ENCODE assay signal across 8 mouse cellular contexts in genomic region chr11:115366706-115367394, GRCm38 (mm10). TPM values are rescaled to one million over a fixed set of nuclear protein-coding genes. Genes with fewer than 3 reads are reported as not detected.
A peak's percentile ranks its signal among the peaks of the same experiment; 100 is the strongest.
DNase-seq lines count a peak whose midpoint lies in the region; ATAC-seq and TF ChIP-seq lines count a peak whose summit lies in the region.

No protein-coding gene starts in this region.

- H3K36me3 ChIP-seq in heart, embryonic 10.5 days: no peaks in the 10 kb centered on the region
- no peaks in the 10 kb centered on the region for H3K36me3 ChIP-seq in ES-E14 (ENCODE audit: control insufficient read depth, insufficient read depth, low read length, poor library complexity, severe bottlenecking)
- no peaks in the 10 kb centered on the region for H3K36me3 ChIP-seq in hindbrain, embryonic 14.5 days (replicated peaks; ENCODE audit: control insufficient read depth, insufficient read depth)
- no peaks in the 10 kb centered on the region for H3K36me3 ChIP-seq in liver, embryonic 11.5 days (ENCODE audit: control insufficient read depth, insufficient read depth, low read length)

- peaks cover 18% of the 10 kb centered on the region for H3K4me1 ChIP-seq in heart, embryonic 10.5 days
- 0 out of 4 replicates have a peak, but pooled peaks cover 0 to 2% of the 10 kb centered on the region in 2 experiments for H3K4me1 ChIP-seq in ES-E14 (ENCODE audit: control insufficient read depth in 2 of 2, insufficient read depth in 2 of 2, low read length in 2 of 2, poor library complexity in 1 of 2)
- H3K4me1 ChIP-seq in cortical plate, adult 2 months (ENCODE audit: control insufficient read depth, insufficient read depth, low read length): no peaks in the 10 kb centered on the region
- H3K4me1 ChIP-seq in hindbrain, embryonic 14.5 days (replicated peaks; ENCODE audit: control insufficient read depth, insufficient read depth, low read length): peaks cover 22% of the 10 kb centered on the region
- peaks cover 10% of the 10 kb centered on the region; the same call in 1 of the 2 replicates for H3K4me1 ChIP-seq in liver, embryonic 11.5 days (replicated peaks; ENCODE audit: control insufficient read depth, insufficient read depth, low read length)

- peak overlapping the region; percentile 60; the same call in 1 of the 2 replicates for H3K27ac ChIP-seq in heart, embryonic 10.5 days
- H3K27ac ChIP-seq in ES-E14 (ENCODE audit: insufficient read depth, low read depth, low read length, poor library complexity, severe bottlenecking): no peak overlapping the region
- H3K27ac ChIP-seq in cortical plate, adult 2 months (ENCODE audit: insufficient read depth, low read length): peak overlapping the region; percentile 76; the same call in 1 of the 2 replicates
- peak overlapping the region; percentile 85 for H3K27ac ChIP-seq in hindbrain, embryonic 14.5 days
- no peak overlapping the region for H3K27ac ChIP-seq in liver, embryonic 11.5 days (ENCODE audit: low read depth, low read length)

- peak overlapping the region; percentile 37 for H3K9ac ChIP-seq in ES-E14 (ENCODE audit: insufficient read depth, low read depth, low read length, poor library complexity, severe bottlenecking)
- H3K9ac ChIP-seq in hindbrain, embryonic 14.5 days: peak overlapping the region; percentile 87
- H3K9ac ChIP-seq in liver, embryonic 11.5 days (ENCODE audit: low read depth, low read length): peak overlapping the region; percentile 16; the same call in 1 of the 2 replicates

- in situ Hi-C loops in ES-E14 (cut with MboI; ENCODE audit: low sequenced_read_pairs in 2 of 2, unreplicated experiment in 2 of 2): no loop called here

- WGBS in heart, embryonic 10.5 days: 1% methylated on average over 28 of the region's 28 CpGs
- 1% methylated on average over 27 of the region's 28 CpGs for WGBS in hindbrain, embryonic 14.5 days
- WGBS in liver, embryonic 11.5 days: 6% methylated on average over 28 of the region's 28 CpGs

- TF ChIP-seq POLR2A in cortical plate, adult 2 months (IDR thresholded peaks at IDR 0.05; ENCODE audit: extremely low read depth, insufficient read depth, low read length): peak; percentile 63; the same call in 1 of the 2 replicates

- no peak for TF ChIP-seq CTCF in cortical plate, adult 2 months (IDR thresholded peaks at IDR 0.05; ENCODE audit: extremely low read depth, insufficient read depth, low read length)

- peak overlapping the region; percentile 94 for H3K4me2 ChIP-seq in hindbrain, embryonic 14.5 days (replicated peaks)
- H3K4me2 ChIP-seq in liver, embryonic 11.5 days: peak overlapping the region; percentile 89

- DNase-seq in heart, embryonic 10.5 days (ENCODE audit: low spot score): no peak
- no peak for DNase-seq in heart, adult 8-10 months (ENCODE audit: low spot score)
- no peak for DNase-seq in ES-E14 (ENCODE audit: low read depth, low spot score)
- peak; percentile 58 for DNase-seq in hindbrain, embryonic 14.5 days (ENCODE audit: low spot score)
- DNase-seq in liver, embryonic 11.5 days (ENCODE audit: low spot score): no peak
- peak; percentile 60 to 64 for DNase-seq in right cerebral cortex, postnatal 36 days (ENCODE audit: low spot score in 2 of 2)
- DNase-seq in testis, postnatal 10 days (ENCODE audit: low spot score): no peak

- peak; percentile 80 for ATAC-seq in hindbrain, embryonic 14.5 days (ENCODE audit: low FRiP score)
- ATAC-seq in liver, embryonic 11.5 days (replicated peaks; ENCODE audit: low FRiP score): 0 out of 2 replicates have a peak, but pooled peaks have one; percentile 10

- peaks cover 80% of the 10 kb centered on the region for H3K27me3 ChIP-seq in heart, embryonic 10.5 days (ENCODE audit: insufficient read depth, poor library complexity, severe bottlenecking)
- H3K27me3 ChIP-seq in hindbrain, embryonic 14.5 days (ENCODE audit: control insufficient read depth, insufficient read depth, low read length): 0 out of 2 replicates have a peak, but pooled peaks cover 3% of the 10 kb centered on the region
- H3K27me3 ChIP-seq in liver, embryonic 11.5 days (replicated peaks; ENCODE audit: control insufficient read depth, insufficient read depth, low read length): peaks cover 41% of the 10 kb centered on the region

- no peaks in the 10 kb centered on the region for H3K9me3 ChIP-seq in heart, embryonic 10.5 days
- H3K9me3 ChIP-seq in ES-E14 (ENCODE audit: control insufficient read depth, insufficient read depth, low read depth, low read length): no peaks in the 10 kb centered on the region
- H3K9me3 ChIP-seq in hindbrain, embryonic 14.5 days (ENCODE audit: control insufficient read depth, low read length): no peaks in the 10 kb centered on the region
- H3K9me3 ChIP-seq in liver, embryonic 11.5 days (ENCODE audit: control insufficient read depth, low read length): no peaks in the 10 kb centered on the region

- H3K4me3 ChIP-seq in heart, embryonic 10.5 days: peak overlapping the region; percentile 63
- peak overlapping the region; percentile 69 to 79 for H3K4me3 ChIP-seq in ES-E14 (ENCODE audit: insufficient read depth in 1 of 2, low read depth in 1 of 2, low read length in 2 of 2, poor library complexity in 1 of 2, severe bottlenecking in 1 of 2)
- H3K4me3 ChIP-seq in cortical plate, adult 2 months (ENCODE audit: insufficient read depth, low read length): peak overlapping the region; percentile 89
- peak overlapping the region; percentile 82 for H3K4me3 ChIP-seq in hindbrain, embryonic 14.5 days (replicated peaks; ENCODE audit: low read length)
- peak overlapping the region; percentile 49 for H3K4me3 ChIP-seq in liver, embryonic 11.5 days (ENCODE audit: low read depth, low read length)

TF ChIP-seq in ES-E14, 5 proteins besides CTCF, POLR2A, EP300 and RAD21:
- no peak for TF ChIP-seq ZC3H11A (IDR thresholded peaks at IDR 0.05; ENCODE audit: borderline replicate concordance, low read depth, low read length)
- no peak for TF ChIP-seq ZNF384 (IDR thresholded peaks at IDR 0.05; ENCODE audit: low read depth, low read length)
- no peak for TF ChIP-seq HCFC1 (IDR thresholded peaks at IDR 0.05; ENCODE audit: borderline replicate concordance, insufficient read depth, low read length)
- TF ChIP-seq MAFK (IDR thresholded peaks at IDR 0.05; ENCODE audit: insufficient read depth, low read depth, low read length): no peak
- TF ChIP-seq CHD2 (IDR thresholded peaks at IDR 0.05; ENCODE audit: low read depth, low read length): no peak

RNA-seq across cellular contexts. Expression of gene Hid1, which starts 0.7 kb away (rescaled TPM):
- 5.5 and 8.6 TPM in 2 replicates for polyA plus RNA-seq in heart, embryonic 10.5 days (2016; fragmentation: Nextera tagmentation; extraction: Ambion mirVana)
- total RNA-seq in heart, adult 8-10 months (2022): 1 to 10 TPM; 3.4 to 4.3 (median 4.1) TPM
- 2.4 and 2.8 TPM in 2 replicates for total RNA-seq in ES-E14 (2012; rRNA removed)
- 102 and 103 TPM in 2 replicates for polyA plus RNA-seq in cortical plate, adult 2 months (2012; rRNA removed)
- polyA plus RNA-seq in hindbrain, embryonic 14.5 days (2014; fragmentation: Nextera tagmentation; extraction: Ambion mirVana): 44.5 and 50.2 TPM in 2 replicates
- polyA plus RNA-seq in liver, embryonic 11.5 days (2014; fragmentation: Nextera tagmentation; extraction: Ambion mirVana): 2.2 and 3.4 TPM in 2 replicates

RNA-seq across cellular contexts. Expression of gene Cdr2l, which starts 14.9 kb away (rescaled TPM):
- polyA plus RNA-seq in heart, embryonic 10.5 days (2016; fragmentation: Nextera tagmentation; extraction: Ambion mirVana): 8.2 and 11.3 TPM in 2 replicates
- total RNA-seq in heart, adult 8-10 months (2022): 1 to 10 TPM; 4.1 to 5.3 (median 4.8) TPM
- 8.5 and 10.4 TPM in 2 replicates for total RNA-seq in ES-E14 (2012; rRNA removed)
- polyA plus RNA-seq in cortical plate, adult 2 months (2012; rRNA removed): 20.6 and 21.5 TPM in 2 replicates
- polyA plus RNA-seq in hindbrain, embryonic 14.5 days (2014; fragmentation: Nextera tagmentation; extraction: Ambion mirVana): 25.7 and 28.5 TPM in 2 replicates
- 6.2 and 6.9 TPM in 2 replicates for polyA plus RNA-seq in liver, embryonic 11.5 days (2014; fragmentation: Nextera tagmentation; extraction: Ambion mirVana)

RNA-seq across cellular contexts. Expression of gene Otop3, which starts 32.3 kb away (rescaled TPM):
- polyA plus RNA-seq in heart, embryonic 10.5 days (2016; fragmentation: Nextera tagmentation; extraction: Ambion mirVana): 0.05 TPM in 1 of 2 replicates, not detected in the other
- total RNA-seq in heart, adult 8-10 months (2022): not detected
- not detected in 2 replicates for total RNA-seq in ES-E14 (2012; rRNA removed)
- 0.06 TPM in 1 of 2 replicates, not detected in the other for polyA plus RNA-seq in cortical plate, adult 2 months (2012; rRNA removed)
- 1.8 and 1.9 TPM in 2 replicates for polyA plus RNA-seq in hindbrain, embryonic 14.5 days (2014; fragmentation: Nextera tagmentation; extraction: Ambion mirVana)
- not detected in 2 replicates for polyA plus RNA-seq in liver, embryonic 11.5 days (2014; fragmentation: Nextera tagmentation; extraction: Ambion mirVana)

RNA-seq across cellular contexts. Expression of gene Mrpl58, which starts 36.7 kb away (rescaled TPM):
- polyA plus RNA-seq in heart, embryonic 10.5 days (2016; fragmentation: Nextera tagmentation; extraction: Ambion mirVana): 184 and 202 TPM in 2 replicates
- total RNA-seq in heart, adult 8-10 months (2022): 100 to 1,000 TPM; 139 to 160 (median 146) TPM
- 79.5 and 89.3 TPM in 2 replicates for total RNA-seq in ES-E14 (2012; rRNA removed)
- 121 and 124 TPM in 2 replicates for polyA plus RNA-seq in cortical plate, adult 2 months (2012; rRNA removed)
- 196 and 222 TPM in 2 replicates for polyA plus RNA-seq in hindbrain, embryonic 14.5 days (2014; fragmentation: Nextera tagmentation; extraction: Ambion mirVana)
- 165 TPM in 2 replicates for polyA plus RNA-seq in liver, embryonic 11.5 days (2014; fragmentation: Nextera tagmentation; extraction: Ambion mirVana)

RNA-seq across cellular contexts. Expression of gene Ush1g, which starts 45.0 kb away (rescaled TPM):
- 0.26 and 0.34 TPM in 2 replicates for polyA plus RNA-seq in heart, embryonic 10.5 days (2016; fragmentation: Nextera tagmentation; extraction: Ambion mirVana)
- total RNA-seq in heart, adult 8-10 months (2022): under 1 TPM; 0.09 to 0.28 (median 0.25) TPM
- 0.11 TPM in 1 of 2 replicates, not detected in the other for total RNA-seq in ES-E14 (2012; rRNA removed)
- 0.40 and 0.44 TPM in 2 replicates for polyA plus RNA-seq in cortical plate, adult 2 months (2012; rRNA removed)
- polyA plus RNA-seq in hindbrain, embryonic 14.5 days (2014; fragmentation: Nextera tagmentation; extraction: Ambion mirVana): 0.15 TPM in 1 of 2 replicates, not detected in the other
- polyA plus RNA-seq in liver, embryonic 11.5 days (2014; fragmentation: Nextera tagmentation; extraction: Ambion mirVana): 0.52 and 0.64 TPM in 2 replicates

Comparison
In these comparisons a context has a peak if more than half of its experiments do, and no peak if none do; other contexts are left out.
1. DNase-seq: peak in hindbrain, embryonic 14.5 days (single experiment) and right cerebral cortex, postnatal 36 days (2 of 2); none in heart, embryonic 10.5 days (single experiment), heart, adult 8-10 months (single experiment), ES-E14 (single experiment), liver, embryonic 11.5 days (single experiment) and testis, postnatal 10 days (single experiment).
2. H3K27ac ChIP-seq: peak in heart, embryonic 10.5 days (single experiment), cortical plate, adult 2 months (single experiment) and hindbrain, embryonic 14.5 days (single experiment); none in ES-E14 (single experiment) and liver, embryonic 11.5 days (single experiment).
3. H3K9ac ChIP-seq: peak in every context shown above with its lines; median percentile 87 in hindbrain, embryonic 14.5 days; 37 in ES-E14; 16 in liver, embryonic 11.5 days.
4. Peak in every context shown above with its lines, with median percentiles within 50 percentile points of each other: H3K4me3 ChIP-seq.